Mouse (Mus musculus): ENCODE measurements at regions not wholly inside any gene's neighbourhood (a gene's known extent, or its start where the extent isn't known, plus 50 kb on each side); places are given as distances from the start of the nearest gene placed in this dataset.

DNA sequence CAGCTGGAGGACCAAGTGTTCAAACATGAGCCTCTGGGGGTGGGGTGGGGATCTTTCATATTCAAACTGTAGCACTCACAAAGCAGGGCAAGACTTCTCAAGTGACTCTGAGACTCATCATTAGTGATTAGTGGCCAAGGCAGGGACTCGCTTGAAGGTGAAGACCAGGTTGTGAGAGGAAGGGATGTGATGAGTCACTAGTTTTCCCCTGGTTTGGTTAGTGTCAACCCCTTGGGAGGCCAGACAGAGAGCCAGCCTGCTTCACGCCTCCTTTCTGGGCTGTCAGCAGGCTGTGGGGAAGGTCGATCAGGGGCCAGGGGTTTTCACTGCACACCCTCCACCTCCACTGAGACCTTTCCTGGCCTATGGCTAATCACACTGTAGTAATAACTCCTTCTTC is 65.2 kb downstream of the Slc30a10 start:
- no peak for DNase-seq (ENCODE audit: low read depth)

DNA sequence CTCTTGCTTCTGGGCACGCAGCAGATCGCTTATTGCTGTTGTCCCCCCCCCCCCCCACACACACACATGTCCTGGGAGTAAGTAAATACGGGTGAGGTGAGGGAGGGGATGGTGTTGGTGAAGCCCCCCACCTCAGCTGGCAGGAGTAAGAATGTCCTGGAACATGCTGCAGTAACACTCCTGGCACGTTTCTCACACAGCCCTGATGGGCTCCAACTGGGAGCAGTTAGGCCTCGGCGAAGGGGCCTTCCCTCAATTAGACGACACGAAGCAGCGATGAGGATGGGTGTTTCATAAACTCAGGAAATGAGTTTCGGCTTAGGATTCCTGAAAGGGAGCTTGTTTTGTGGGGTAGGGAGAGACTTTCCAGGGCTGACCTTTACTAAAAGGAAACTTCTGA is 69.4 kb downstream of the Slc30a10 start:
- DNase-seq (ENCODE audit: low read depth): no peak

DNA sequence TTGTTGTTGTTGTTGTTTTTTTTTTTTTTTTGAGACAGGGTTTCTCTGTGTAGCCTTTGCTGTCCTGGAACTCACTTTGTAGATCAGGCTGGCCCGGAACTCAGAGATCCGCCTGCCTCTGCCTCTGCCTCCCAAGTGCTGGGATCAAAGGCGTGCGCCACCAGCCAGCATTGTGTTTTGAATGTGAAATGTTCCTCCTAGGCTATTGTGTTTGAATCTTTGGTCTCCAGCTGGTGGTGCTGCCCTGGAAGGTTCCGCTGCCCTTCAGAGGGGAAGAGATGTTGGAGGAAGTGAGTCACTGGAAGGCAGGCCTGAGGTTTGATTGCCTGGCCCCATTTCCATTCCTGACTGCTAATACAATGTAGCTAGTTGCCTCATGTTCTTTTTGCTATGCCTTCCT is 78.8 kb downstream of the Slc30a10 start:
- no peak for DNase-seq (ENCODE audit: low read depth)

DNA sequence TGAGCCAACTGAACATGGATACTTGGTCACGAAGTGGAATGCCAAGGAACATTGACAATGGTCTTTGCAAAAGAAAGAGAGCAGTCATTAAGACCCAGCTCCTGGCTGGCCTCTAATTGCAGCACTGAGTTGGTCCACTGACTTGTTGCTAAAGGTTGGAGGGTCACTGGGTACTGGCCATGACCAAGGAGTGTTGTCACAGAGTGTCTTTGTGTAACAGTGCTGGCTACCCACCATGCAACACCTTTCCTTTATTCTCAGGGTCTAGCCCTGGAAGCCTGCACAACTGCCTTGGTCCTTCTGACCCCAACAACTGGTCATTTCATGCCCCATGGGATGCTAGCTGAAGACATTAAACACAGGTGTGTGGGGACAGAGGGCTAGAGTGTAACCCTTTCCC is 79.5 kb downstream of the Slc30a10 start:
- DNase-seq (ENCODE audit: low read depth): no peak

DNA sequence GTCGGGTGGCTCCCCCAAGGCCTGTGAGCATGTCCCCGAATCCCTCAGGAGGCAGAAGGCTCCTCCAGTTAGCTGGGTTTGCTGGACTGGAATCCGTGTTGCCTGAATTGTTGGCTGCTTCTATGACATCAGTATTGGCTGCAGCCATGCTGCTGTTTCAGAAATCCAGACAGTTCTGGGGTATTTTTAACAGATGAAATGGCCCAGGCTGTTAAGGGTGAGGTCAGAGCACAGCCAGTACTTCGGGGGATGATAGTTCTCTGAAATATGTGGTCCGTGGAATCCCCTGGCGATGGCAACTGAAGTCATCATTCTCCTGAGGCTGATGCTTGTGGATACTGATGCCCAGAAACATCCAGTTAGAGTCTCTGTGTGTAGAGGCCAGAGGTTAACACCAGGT is 80.7 kb downstream of the Slc30a10 start:
- DNase-seq (ENCODE audit: low read depth): no peak

DNA sequence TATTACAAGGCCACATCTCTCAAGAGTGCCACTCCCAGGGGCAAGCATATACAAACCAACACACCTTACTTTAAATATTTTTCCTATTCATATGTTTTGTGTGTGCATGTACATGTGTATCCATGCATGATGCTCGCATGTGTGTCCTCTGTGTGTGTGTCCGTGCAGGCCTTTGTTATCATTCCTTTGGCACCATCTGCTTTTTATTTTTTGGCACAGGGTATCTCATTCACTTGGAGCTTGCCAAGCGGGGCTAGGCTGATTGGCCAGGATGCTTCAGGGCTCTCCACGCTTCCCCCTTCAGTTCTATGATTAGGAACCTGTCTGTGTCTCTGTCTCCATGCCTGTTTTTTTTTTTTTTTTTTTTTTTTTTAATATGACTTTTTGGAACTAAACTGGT is 82.6 kb downstream of the Slc30a10 start:
- DNase-seq (ENCODE audit: low read depth): no peak

DNA sequence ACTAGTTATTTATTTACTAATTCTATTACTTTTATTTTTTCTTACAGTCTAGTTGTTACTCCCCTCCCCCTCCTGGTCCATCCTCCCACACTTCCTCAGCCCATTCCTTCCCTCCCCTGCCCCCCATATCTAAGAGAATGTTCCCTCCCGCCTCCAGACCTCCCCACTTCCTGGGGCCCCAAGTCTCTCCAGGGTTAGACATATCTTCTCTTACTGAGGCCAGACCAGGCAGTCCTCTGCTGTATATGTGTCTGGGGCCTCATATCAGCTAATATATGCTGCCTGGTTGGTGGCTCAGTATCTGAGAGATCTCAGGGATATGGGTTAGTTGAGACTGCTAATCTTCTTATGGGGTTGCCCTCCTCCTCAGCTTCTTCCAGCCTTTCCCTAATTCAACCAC is 84.8 kb downstream of the Slc30a10 start:
- DNase-seq (ENCODE audit: low read depth): no peak

DNA sequence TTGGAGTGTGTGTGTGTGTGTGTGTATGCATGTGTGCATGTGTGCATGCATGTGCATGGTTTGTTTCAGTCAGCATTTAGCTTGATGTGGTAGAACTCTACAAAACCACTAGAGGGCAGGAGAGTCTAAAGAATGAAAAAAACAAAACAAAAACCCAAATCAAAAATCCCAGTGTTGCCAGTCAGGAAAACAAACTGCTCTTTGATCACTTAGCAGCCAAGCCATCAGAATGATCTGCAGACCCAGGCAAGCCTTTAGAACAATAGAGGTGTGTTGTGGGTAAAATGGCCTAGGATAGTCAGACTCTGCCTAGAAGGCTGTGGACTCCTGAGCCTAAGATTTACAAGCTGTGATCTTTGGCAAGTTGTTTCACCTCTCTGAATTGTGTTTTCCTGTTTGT is 91.7 kb downstream of the Slc30a10 start:
- DNase-seq (ENCODE audit: low read depth): no peak

DNA sequence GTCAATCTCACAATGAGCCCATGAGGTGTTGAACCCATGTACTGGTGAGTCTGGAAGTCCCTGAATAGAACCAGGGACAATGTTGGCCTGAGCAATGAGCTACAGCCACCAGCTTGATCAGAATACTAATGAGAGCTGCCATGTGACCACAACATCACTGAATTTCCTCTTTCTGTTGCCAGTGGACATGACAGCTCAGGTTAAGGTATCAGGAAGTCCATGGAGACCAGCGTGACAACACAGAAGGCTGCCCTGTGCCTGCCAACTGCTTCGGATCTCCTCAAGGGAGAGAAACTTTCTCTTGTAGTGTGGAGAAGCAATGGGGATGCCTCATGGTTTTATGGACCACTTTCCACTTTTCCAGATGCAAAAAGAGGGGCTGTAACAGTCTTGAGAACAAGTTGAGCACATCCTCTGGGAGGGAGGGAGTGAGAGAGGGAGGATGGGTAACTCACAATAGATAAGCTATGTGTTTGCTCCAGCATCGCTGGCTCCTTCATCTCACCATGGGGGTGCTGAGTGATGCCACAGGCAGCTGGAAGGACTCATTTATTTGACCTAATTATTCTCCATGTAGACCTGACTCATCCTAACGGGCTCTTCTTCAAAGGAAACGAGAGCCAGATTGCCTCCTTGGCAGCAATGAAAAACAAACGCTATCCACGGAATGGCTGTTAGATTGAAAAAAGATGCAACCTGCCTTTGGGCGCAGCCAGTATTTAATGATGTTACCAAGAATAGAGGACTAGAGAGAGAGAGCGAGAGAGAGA is 118.3 kb downstream of the Slc30a10 start:
- DNase-seq (ENCODE audit: low read depth): no peak

DNA sequence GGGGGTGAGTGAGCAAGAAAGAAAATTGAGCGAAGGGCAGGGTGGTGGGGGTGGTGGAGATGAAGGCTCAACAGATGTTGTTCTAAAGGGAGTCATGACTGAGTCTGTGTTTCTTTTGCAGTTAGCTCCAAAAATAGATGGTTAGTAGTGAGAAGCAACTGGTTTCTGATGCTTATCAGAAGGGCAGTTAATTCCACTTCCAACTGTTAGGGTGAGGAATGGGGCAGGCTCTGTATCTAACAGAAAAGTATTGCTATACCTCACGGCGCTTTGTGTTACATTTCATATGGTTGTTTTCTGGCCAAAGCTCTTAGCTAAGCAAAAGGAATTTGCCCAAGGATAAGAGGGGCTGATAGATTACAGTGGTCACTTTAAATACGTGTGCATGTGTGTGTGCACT is 120.3 kb downstream of the Slc30a10 start:
- DNase-seq (ENCODE audit: low read depth): no peak

DNA sequence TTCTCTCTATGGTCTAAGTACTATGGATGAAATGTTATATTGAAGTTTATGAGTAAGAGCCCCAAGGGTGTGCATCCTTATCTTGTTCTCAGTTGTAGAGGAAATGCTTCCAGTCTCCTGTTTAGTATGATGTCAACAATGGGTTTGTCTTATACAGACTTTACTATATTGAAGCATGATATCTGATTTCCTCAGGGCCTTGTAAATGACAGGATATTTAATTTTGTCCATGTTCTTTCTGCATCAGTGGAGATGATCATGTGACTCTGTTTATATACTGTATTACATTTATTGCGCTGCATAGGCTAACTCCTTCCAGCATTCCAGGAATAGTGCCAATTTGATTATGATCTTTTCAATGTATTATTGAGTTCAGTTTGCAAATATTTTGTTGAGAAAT is 125.2 kb downstream of the Slc30a10 start:
- DNase-seq (ENCODE audit: low read depth): no peak

DNA sequence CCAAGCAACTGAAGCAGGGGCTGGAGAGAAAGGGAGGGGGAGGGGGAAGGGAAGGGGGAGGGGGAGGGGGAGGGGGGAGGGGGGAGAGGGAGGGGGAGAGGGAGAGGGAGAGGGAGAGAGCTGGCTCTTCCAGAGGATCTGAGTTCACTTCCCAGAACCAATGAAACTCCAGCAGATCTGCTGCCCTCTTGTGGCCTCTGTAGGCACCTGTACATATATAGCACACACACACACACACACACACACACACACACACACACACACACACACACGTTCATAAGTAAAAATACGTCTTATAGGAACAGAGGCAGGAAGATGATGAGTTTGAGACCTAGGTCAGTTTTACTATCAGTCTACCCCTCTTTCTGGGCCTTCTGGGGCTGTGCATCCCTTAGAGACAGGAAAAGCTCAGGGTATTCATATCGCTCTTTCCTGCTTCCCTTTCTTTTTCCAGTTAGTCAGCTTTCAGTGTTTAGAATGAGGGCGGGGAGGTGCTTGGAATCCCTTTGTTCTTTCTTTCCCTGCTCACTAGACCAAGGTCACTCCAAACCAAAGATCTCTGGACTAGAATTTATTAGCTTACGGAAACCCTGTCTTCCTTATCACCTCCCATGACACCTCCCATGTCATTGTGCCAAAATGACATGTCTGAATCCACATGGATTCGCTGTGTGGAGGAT is 130.7 kb downstream of the Slc30a10 start:
- DNase-seq (ENCODE audit: low read depth): no peak

DNA sequence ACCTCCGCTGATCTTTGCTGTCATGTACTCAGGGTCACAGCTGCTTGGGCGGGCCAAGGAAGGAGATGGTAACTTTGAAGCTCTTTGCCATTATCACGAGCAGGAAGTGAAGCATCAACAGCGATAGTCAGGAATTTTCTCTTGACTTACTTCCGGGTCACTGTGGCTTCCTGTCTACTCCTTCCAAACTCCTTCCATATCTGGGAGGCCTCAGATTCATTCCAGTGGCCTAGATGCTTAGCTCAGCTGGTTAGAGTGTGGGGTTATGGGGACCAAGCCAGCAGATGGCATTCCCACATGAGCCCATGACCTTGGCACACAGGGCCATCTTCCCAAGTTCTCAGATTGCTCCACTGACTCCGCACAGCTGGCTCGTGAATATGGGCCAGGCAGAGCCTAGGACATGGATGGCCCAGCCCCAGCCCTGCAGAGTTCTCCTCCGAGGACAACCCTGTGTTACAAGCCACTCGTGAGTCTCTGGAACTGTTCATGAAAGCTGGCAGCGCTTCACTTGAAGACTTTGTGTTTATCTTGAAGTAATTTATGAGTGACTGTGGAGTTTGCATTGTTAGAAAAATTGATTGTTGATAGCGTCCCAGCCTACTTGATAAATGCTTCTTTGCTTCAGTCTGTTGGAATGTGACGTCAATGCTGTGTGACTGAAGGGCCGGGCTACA is 133.2 kb downstream of the Slc30a10 start:
- DNase-seq (ENCODE audit: low read depth): no peak

DNA sequence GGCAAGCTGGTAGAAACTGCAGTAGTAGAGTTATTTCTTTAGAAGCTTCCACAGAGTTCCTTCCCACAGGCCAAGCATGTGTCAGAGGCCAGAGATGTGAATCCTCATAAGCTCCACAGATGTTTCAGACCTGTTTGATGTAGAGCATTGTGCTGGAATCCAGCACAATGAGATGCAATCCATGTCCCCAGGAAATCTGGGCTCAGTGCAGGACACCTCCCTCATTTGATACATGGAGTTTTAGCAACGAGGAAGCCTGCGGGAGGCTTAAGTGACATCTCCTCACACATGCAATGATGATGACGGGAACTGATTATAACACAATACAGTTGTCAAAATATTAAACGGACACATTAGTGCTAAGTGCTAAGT is 133.7 kb downstream of the Slc30a10 start:
- DNase-seq (ENCODE audit: low read depth): no peak

DNA sequence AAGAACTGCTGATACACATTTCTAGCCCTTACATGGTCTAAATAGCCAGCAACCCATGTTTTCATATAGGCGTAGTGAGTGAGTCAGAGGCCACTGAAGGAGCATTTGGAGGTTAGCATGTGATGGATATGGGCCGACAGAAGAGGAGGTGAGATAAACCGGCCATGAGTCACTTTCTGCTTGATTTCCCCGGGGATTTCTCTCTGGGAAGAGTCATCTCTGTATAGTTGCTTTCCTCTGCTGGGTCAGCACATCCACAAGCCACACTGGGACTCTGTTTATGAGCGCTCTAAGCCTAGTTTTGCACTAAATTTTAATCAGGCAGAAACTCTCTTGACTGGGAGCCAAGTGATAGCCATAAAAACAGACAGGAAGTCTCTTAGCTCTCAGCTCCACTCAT is 142.2 kb downstream of the Slc30a10 start:
- no peak for DNase-seq (ENCODE audit: low read depth)

DNA sequence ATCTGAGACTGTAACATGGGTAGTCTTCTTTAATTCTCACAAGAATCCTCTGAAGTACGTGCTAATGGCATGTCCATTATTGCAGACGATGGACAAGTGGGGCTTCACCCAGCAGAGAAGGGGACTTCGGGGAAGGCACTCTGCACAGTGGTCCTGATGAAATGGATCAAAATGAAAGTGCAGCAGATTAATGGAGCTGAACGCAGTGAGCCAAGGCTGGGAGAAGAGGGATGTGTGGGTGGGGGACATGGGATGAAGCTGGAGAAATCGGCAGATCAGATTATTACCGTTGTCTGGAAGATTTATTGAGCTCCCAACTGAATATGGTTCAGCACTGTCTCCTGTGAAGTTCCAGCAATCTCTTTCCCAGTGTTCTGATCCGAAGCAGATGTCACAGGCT is 143.9 kb downstream of the Slc30a10 start:
- DNase-seq (ENCODE audit: low read depth): no peak

DNA sequence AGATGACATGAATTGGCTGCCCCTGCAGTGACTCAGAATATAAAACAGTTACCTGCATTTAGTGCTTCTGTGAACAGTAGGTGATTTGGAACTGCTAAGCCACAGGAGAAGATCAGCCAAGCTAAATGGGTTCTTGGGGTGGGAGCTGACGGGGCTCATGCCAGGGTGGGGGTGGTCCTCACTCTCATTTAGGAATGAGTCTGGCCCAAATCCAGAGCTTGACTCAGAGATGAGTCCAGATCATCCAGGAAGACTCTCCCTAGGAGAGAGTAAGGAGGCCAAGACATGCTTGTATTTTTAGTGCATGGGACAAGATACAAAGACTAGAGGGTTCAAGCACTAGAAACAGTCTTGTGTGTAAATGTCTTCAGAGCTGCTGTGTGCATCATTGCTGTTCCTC is 146.5 kb downstream of the Slc30a10 start:
- no peak for DNase-seq (ENCODE audit: low read depth)

DNA sequence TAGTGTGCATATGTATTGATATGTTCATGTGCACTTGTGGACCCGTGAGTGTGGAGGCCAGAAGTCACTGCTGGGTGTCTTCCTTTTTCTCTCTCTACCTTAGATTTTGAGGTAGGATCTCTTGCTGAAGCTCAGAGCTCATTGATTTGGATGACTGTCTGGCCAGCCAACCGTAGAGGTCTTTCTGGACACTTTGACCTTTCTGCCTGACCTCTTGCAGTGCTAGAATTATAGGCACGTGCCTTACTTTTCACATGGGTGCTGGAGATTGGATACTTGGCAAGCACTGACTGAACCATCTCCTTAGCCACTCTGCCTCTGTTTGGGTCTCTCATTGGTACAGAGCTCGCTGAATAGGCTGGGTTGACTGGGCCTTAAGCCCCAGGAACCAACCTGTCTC is 151.3 kb downstream of the Slc30a10 start:
- no peak for DNase-seq (ENCODE audit: low read depth)

DNA sequence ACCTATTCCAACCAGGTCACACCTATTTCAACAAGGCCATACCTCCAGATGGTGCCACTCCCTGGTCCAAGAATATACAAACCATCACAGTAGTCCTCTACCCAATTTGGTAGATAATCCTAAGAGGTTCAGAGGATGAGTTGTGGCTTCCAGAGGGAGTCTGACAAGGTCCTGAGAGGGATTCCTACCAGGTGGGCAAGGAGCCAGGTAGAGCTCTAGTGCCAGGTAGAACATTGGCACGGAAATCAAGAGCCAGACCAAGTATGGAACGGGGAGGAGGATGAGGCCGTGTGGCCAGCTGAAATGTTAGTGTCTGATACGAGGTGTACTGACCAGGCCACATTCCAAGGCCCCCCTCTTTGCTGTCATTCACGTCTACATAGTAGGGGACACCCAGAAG is 153.0 kb downstream of the Slc30a10 start:
- no peak for DNase-seq (ENCODE audit: low read depth)

DNA sequence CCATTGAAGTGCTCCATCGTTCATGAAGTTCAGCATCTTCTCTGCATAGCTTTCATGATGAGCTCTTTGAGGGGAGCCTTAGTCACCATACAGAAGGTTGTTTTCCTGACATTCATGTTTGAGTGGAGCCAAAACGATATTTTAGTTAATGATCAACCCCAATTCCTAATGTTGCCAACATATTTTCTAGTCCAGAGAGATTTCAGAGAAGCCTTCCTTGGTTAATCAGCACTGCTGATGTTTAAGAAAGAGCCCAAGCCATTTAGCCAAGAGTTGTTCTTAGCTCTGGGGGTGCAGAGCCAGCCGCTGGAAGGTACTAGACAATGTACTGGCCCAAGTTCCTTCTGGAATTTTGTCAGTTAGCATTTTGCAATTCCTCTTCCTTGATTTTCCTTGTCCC is 153.8 kb downstream of the Slc30a10 start:
- DNase-seq (ENCODE audit: low read depth): no peak

DNA sequence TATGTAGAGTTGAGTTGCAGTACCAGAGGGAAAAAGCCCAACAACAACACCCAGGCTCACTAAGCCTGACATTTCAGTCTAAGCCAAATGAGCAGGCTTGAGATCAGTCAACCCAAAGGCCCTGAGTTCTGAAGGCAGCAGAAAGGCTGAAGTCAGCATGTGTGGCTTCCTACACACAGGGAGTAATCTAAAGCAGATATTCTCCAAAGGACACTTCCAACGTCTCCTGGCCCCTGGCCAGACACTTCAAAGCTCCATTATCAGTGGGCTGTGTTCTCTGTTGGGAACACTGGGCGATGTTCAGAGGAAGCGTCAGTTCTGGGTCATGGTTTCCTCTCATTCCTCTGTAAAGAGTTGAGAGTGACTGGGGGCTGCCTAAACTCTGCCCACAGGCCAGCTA is 155.9 kb downstream of the Slc30a10 start:
- no peak for DNase-seq (ENCODE audit: low read depth)

DNA sequence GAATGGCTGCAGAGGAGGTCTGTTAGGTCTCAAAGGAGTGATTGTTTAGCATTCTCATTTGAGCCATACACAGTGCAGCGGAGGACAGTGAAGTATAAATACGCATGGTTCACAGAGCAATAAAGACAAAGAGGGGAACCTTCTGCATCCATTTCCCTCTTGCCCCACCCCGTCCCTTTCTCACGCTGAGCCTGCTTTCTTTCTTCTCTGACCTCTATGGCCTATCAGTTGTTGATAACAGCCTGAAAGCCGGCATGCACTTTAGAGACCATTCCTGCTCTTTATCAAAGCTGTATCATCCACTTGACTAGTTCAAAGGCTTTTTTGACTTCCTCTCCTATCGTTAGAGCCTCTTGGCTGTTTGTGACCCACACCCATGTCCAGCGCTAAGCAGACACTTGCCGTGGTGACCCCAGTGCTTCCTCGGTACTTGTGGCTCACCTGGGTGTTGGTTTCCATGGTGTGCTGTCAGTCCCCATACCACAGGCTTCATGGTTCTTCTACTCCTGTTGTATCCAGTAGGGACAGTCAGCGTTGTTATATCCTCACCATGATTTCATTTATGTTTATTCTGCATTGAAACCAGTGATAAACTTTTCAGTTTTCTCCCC is 161.3 kb downstream of the Slc30a10 start:
- DNase-seq (ENCODE audit: low read depth): no peak

DNA sequence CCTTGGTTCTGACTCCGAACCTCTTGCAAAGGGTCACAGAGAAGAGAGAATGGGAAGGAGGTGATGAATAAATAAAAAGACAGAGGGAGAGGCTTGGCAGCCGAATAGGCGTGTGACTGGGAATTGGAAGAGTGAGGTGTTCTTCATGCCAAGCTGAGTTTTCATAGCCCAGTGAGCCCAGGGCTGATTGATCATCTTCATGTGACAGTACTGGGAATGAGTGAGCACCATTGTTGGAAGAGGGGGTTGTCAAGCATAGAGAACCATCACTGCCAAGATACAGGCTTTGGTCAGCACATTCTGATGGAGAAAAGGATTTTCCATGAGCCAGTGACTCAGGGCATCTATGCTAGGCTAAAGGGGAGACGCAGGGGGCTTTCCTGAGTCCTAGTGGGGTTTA is 163.0 kb downstream of the Slc30a10 start:
- peak; percentile 13 for DNase-seq (ENCODE audit: low read depth)
